Mouse (Mus musculus) lung, adult 18-20 months (tissue): Measurements from ENCODE around the gene Gipr.

Experiments
- DNase-seq, 2 experiments: peaks; one replicate each; pipeline ENCODE4 v3.0.0; 2022; ENCODE audit warnings: mixed read lengths in 2 of 2

The Gipr gene

DNA sequence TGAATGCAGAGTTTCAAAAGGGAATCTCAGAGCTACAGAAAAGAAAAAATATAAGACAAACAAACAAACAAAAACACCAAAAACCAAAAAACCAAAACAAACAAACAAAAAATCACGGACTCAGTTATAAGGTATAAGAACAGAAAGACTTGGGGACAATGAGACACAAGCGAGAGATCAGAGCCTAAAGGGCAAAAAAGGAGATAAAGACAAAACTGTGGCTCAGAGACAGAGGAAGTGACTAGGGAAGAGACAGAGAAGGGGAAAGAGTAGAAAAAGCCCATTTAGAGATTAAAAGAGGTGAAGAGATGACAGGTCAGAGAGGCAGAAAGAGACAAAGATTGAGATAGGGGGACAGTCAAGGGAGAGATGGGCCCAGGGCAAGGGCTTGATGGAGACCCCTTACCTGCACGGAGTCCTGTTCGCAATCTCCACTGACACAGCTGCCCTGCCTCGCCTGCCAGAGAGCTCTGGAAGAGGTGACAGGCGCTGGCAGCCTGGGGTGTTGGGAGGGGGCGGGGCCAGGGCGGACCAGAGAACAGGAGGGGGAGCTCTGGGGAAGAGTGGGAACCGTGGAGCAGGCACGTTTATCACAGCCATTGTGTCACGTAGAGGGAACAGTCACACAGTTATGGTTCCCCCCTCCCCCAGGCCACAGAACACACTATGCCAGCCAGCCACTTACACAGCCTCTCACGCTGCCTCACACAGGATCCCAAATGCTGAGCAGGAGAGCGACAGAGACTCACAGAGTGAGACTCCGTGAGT is at the start of gene Gipr:
Gene Gipr (minus strand): TSS at position 472 of the 768 bp plus-strand sequence.
- no peak for DNase-seq

GRCm38 (mm10) chr7:19214940-19215339 is 49.0 kb upstream of the Gipr start:
- DNase-seq: no peak

DNA sequence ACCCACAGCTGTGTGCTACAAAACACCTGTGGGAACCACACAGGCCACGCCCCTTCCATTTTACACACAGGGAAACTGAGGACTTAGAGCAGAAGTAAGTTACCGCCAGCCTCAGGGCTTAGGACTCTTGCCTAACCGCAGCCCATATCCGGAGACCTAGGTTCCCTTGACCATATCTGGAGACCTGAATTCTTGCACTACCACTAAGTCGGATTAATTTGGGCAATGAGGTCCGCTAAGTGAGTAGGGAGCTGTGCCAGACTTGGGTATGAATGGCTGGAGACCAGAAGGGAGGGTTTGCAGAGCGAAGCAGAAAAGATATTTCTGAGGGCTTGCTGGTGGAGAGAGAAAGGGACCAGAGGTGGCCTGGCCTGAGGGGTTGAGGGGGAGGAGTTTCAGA is 48.4 kb upstream of the Gipr start:
- no peak for DNase-seq

DNA sequence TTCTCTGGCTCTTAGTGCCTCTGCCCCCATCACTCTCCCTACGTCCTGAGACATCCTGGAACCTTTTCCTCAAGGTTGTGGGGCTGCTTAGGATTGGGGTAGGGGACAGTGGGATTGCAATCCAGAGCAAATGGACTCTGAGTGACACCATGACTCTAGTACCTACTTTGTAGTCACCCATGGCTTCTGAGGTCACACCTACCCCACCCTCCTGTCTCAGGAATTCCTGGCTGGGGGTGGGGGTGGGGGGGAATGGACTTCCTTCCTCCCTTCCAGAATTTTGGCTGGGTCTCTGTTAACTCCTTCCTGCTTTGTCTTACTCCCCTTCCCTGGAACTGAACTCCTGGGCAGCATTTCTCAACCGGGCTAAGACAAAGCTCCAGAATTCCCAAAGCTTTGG is 47.5 kb upstream of the Gipr start:
- no peak for DNase-seq

DNA sequence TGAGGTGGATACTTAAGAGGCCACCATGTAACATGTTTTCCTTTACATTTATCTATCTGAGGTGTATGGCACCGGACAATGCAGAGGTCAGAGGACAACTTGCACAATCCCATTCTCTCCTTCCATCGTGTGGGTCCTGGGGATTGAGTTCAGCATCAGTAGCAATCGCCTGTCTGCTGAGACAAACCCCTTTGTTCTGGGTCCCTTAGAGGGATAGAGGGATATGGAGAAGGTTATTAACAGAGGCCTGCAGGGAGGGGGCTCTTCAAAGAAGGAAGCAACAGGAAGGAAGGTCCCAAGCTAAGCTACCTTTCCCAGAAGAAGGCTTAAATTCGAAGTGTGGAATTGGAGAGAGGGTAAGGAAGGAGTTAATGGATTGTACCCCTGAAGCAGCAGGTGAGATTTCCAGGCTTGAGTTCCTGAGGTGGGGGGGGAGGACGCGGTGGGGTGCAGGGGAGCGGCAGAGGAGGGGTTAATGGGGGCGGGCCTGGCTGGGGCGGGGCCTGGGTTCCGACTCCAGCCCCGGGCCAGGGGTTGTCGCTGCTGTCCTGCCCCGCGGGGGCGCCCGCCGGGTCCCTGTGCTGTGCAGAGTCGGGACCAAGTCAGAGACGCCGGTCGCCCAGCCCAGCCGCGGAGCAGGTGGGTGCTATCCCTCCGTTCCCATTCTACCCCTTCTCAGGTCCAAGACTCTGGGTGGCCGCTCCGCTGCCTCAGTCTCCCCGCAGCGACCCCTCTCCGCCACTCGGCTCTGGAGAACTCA is 46.2 kb upstream of the Gipr start, which contains the start of gene Gpr4:
Gene Gpr4 (plus strand): TSS at position 543 of the 760 bp plus-strand sequence.
- DNase-seq: peak; percentile 36 to 54

- DNase-seq: no peak
Observed at GRCm38 (mm10) chr7:19211041-19211675, 45.2 kb upstream of the Gipr start.

DNA sequence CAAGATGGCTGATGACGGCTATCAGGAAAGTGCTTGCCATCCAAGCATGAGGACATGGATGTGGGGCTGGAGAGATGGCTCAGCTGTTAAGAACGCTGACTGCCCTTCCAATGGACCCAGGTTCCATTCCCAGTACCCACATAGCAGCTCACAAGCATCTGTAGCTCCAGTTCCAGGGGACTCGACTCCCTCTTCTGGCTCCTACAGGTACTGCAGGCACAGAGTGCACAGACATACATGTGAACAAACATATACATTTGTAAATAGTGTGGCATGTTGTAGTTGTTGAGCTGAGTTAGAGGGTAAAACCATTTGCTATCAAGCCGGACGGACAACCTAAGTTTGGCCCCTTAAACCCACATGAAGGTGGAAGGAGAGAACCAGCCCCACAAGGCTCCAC is 44.1 kb upstream of the Gipr start:
- no peak for DNase-seq

GRCm38 (mm10) chr7:19209494-19209893 is 43.6 kb upstream of the Gipr start:
- DNase-seq: no peak

- DNase-seq: peak in 1 of 2 experiments; percentile 52
Observed at GRCm38 (mm10) chr7:19208944-19209472, 43.1 kb upstream of the Gipr start.

DNA sequence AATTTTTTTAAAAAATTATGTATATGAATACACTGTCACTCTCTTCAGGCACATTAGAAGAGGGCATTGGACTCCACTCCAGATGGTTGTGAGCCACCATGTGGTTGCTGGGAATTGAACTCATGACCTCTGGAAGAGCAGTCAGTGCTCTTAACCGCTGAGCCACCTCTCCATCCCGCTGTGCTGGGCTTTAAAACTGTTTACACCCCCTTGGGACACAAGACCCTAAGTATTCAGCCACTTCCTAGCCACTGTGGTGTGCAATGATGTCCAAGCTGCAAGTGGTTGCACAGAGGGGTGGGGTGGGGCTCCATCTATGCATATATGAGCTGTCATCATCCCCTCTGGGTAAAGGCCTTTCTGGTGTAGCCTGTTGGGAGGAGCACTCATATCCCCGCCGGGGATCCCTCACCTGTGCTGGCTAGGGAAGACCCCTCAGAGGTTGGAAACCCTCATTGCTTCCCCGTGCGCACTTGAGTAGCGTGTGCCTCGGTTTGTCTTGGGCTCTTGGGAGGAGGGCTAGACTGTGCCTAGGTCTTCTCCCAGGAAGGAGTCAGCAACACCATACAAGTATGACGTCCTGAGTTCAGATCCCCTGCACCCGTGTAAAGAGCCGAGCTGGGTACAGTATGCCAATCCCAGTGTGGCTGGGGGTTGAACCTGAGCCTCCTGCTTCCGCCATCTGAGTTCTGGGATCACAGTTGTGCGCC is 42.4 kb upstream of the Gipr start:
- no peak for DNase-seq

- DNase-seq: no peak
Observed at GRCm38 (mm10) chr7:19202065-19202850, 36.3 kb upstream of the Gipr start.

GRCm38 (mm10) chr7:19201660-19202059 is 35.7 kb upstream of the Gipr start:
- no peak for DNase-seq

DNA sequence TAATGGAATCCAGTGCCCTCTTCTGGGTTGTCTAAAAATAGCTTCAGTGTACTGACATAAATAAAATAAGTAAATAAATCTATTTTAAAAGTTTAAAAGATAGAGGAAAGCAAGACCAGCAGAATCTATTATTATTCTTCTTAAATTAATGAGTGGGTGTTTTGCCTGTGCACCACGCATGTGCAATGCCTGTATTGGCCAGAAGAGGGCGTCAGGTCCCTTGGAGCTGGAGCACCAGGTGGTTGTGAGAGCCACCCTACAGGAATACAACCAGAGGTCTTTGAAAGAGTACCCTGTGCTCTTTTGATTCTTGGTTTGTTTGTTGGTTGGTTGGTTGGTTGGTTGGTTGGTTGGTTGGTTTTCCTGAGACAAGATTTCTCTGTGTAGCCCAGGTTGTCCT is 32.1 kb upstream of the Gipr start:
- no peak for DNase-seq

- DNase-seq: no peak
Observed at GRCm38 (mm10) chr7:19196676-19197075, 30.7 kb upstream of the Gipr start.

DNA sequence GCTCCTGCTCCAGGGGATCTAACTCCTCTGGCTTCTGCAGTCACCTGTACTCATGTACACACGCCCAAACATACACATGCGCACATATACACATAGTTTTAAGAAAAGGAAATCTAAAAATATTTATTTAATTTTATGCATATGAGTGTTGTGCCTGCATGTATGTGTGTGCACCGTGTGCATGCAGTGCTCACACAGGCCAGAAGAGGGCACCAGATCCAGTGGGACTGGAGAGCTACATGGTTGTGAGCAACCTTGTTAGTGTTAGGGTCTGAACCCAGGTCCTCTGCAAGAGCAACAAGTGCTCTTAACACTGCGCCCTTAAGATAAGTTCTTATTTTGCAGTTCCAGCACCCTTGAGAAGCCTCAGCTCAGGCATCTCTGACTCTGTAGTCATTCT is 28.7 kb upstream of the Gipr start:
- DNase-seq: no peak

GRCm38 (mm10) chr7:19184758-19185157 is 18.8 kb upstream of the Gipr start:
- no peak for DNase-seq

GRCm38 (mm10) chr7:19184250-19184649 is 18.3 kb upstream of the Gipr start:
- no peak for DNase-seq

DNA sequence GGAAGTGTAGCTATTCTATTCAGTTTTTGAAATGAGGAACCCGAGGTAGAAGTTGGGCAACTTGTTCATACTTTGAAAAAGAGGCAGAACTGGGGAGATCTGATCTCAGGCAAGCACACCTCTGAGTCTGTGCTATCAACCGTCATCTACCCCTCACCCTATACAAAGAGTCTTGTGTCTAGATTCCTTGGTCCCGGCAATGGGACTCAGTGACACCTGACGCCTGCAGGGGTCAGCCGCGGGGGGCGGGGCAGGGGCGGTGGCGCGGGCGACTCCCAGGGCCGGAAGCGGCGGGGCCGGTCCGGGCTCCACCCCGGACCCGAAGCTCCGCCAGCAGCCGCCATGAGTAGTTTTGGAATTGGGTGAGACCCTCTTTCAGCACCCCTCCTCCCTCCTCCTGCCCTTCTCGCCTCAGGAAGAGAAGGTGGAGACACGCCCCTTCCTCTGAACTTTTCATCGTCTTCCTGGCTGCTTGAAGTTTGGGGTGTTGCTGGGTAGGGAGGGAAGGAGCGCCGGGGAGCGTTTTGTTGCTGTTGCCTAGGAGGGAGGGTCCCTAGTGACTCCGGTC is 15.0 kb upstream of the Gipr start:
- peak; percentile 52 to 64 for DNase-seq

DNA sequence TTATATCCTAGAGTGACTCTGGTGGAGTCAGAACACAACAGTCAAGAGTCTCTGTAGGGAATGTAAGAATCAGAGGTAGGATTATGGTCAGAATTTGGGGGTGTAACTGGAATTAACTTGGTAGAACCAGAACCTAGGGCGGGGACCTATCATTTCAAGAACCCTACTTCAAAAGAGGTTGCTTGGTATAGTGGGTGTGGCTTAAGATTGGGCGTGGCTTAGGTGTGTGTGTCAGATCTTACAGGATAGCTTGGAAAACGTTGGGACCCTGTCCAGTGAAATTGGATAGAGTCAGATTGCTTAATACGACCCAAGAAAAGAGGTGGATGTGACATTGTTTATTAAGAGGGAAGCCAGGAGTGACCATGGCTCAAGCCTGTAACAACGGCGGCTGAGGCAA is 14.0 kb upstream of the Gipr start:
- peak in 1 of 2 experiments; percentile 38 for DNase-seq

DNA sequence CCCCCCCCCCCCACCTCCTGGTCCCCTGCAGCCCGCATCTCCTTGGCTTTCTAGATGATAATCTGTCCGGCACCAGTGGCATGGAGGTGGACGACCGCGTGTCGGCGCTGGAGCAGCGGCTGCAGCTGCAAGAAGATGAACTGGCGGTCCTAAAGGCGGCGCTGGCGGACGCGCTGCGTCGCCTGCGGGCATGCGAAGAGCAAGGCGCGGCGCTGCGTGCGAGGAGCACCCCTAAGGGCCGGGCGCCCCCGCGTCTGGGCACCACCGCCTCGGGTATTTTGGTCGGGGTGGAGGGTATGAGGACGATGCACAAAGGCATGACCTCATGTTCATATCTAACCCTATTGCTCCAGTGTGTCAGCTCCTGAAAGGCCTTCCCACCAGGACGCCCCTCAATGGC is 13.2 kb upstream of the Gipr start:
- peak; percentile 73 to 75 for DNase-seq

DNA sequence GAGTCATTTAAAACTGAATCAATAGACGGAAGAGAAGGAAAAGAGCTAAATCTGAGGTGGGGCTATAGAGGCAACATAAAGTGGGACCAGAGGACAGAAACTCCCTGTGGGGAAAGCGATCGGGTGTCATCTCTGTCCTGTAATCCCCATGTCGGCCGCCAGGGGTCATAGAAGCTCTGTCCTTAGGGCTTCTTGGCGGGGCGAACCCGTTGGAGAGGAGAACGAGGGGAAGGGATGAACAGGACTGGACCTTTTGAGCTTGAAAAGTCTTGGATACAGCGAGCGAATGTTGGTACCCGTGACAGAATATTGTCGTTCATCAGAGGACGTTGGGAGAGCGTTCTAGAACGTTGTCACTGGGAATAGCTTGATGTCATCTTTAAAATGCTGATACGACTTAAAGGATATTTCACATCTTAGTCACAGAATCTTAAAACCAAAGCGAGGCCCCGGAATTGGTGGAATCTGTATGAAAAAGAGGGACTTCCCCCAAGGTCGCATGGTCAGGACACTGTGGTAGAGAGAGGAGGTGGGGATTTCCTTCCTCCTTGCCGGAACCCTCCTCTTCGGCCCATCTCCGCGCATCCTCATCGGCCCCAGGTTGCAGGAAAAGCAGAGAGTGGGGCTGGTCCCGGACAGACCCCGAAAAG is 12.6 kb upstream of the Gipr start:
- DNase-seq: peak; percentile 71 to 79
